Mouse (Mus musculus): ENCODE measurements around the gene Vps33a. TPM values are rescaled to one million over a fixed set of nuclear protein-coding genes. Genes with fewer than 3 reads are reported as not detected.

Gene Vps33a
- polyA plus RNA-seq (2012; rRNA removed), result 23.4 and 27.0 TPM in 2 replicates

DNA sequence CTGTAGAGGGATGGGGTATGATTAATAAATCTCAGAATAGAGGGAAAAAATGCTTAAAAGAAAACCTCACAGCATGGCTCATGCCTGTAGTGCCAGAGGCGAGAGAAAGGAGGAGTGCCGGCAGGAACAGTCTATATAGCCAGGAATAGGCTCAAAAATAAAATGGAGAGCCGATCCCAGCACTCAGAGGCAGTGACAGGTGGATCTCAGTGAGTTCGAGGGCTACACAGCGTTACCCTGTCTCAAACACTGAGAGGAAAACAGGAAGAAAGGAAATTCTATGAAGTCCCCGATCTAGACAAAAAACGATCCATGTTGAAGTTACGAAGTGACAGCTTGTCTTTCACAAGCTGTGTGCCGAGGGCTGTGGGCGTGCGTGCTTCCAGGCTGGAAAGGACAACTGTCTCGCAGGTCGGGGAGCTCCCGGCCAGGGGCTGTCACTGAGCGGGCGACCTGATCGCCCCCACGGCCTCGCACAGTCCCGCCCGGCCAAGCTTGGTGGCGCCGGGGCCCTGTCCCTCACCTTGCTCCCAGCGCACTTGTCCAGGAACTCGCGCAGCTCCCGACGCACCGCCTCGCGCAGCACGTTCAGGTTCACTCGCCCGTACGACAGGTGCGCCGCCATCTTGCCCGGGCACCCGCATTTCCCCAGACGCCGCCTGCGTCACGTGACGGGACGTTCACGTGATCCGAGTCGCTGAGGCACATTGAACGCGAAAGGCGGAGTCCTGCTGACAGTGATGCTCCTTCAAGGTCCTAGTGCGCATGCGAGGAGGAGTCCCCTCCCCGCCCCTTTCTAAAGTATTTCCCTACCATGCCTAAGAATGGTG, at the start of gene Vps33a:
Vps33a (minus strand) TSS at position 682 of the 830 bp plus-strand sequence.

DNA sequence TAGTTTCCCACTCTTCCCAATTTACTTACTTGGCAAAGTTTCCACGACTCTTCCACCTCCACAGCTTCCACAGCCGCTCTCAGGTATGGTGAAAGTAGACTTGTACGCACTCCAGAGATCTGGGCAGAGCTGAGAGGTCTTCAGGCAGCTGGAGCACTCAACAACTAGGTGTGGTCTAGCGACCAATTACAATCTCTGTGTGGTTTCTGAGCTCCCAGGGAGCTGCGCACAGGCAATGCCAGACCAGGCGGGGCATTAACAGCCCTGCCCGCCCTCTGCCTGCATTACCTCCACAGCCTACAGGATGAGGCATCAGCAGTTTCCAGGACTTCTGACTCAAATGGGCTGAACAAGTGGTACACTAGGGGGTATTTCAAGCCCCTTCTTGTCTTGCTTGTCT, 47.6 kb downstream of the Vps33a start, which contains the start of gene Gm49027:
Gm49027 (minus strand) TSS at position 208 of the 400 bp plus-strand sequence.

DNA sequence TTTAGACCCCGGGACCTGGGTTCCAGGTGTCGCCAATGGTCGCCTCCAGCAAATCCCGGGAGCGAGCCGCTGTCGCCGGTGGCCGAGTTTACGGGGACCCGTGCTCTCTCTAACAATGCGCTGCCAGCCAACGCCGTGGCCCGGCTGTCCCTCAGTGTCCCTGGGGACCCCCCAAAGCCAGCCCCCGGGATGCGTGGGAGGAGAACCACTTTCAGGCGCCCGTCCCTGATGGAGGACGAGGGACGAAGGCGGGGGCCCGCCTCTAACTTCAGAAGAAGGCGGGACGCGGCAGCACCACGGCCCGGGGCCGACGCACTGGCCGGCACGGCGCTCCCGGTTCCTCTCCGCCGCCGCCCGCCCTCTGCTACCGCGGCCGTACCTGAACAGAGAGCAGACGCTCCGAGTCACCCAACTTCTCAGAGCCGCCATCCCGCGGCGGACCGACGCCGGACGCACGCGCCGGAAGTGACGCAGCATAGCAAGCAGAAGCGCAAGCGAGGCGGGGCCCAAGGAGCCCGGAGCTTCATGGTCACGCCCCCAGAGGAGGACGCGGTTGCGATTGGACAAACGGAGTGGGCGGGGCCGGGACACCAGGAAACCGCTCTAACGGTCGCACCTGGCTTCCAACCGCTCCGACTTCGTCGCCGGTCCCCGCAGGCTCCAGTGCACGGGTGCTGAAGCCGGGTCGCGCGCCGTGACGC, 49.0 kb downstream of the Vps33a start, which contains the start of gene Diablo:
Diablo (minus strand) TSS at position 485 of the 701 bp plus-strand sequence.

DNA sequence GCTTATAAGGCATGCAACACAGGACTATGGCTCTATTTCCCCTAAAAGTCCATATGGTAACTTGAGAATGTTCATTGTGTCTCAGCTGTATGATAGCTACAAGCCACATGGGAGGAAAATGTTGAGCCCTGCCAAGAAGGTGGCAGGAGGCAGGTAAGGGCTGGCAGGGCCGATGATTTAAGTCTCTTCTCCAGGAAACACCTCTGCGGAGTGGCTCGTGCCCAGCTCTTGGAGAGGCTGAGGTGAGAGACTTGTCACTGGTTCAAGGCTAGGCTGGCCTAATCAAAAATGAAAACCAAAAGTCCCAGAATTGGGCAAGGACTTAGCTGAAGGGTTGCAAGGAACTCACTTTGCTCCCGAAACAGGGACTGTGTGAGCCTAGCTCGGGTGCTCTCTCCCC, 62.7 kb downstream of the Vps33a start, which contains the start of gene B3gnt4:
B3gnt4 (plus strand) TSS at position 301 of the 400 bp plus-strand sequence.

DNA sequence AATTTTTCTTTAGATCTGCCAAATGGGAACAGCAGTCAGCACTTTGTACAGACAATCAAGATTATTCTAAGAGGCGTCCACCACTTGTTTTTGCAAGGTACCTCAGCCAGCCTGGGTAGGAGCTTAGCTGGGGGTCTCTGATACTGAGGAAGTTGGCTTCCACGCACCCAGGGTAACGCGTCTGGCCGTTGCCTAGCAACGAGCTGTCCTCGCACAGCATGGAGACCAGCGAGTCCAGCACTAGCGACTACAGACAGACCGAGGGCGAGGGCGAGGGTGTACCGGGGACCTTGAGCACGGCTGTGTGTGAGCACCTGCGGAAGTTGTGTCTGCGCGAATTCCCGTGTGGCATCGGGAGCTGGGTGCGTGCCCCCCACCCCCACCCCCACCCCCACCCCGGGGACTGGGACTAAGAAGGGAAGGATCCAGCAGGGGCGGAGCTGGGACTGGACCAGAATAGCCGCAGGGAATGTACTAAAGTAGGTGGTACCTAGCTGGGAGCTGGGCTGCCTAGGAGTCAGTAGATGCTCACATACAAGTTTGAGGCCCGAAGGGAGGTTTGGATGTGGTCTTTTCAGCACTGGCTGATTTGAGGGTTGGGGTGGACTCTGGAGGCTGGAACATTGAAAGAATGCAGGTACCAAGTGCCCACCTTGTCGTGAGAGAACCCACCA, 83.6 kb downstream of the Vps33a start, which contains the start of the genes Lrrc43 and Il31:
Lrrc43 (plus strand) TSS at position 194 of the 674 bp plus-strand sequence.
Il31 (minus strand) TSS at position 378 of the 674 bp plus-strand sequence.

Other genes starting within 250 kb of the Vps33a start
- gene Bcl7a, start 229.2 kb downstream of the Vps33a start, polyA plus RNA-seq (2012; rRNA removed), result 52.3 and 57.0 TPM in 2 replicates
- gene Mlxip, start 178.2 kb downstream of the Vps33a start, polyA plus RNA-seq (2012; rRNA removed), result 19.9 and 27.5 TPM in 2 replicates
- 0.04 and 0.05 TPM in 2 replicates for gene Lrrc43, start 83.7 kb downstream of the Vps33a start, polyA plus RNA-seq (2012; rRNA removed)
- not detected in 2 replicates for gene Il31, start 83.5 kb downstream of the Vps33a start, polyA plus RNA-seq (2012; rRNA removed)
- 1.1 and 2.4 TPM in 2 replicates for gene B3gnt4, start 62.6 kb downstream of the Vps33a start, polyA plus RNA-seq (2012; rRNA removed)
- 89.4 and 110 TPM in 2 replicates for gene Diablo, start 48.9 kb downstream of the Vps33a start, polyA plus RNA-seq (2012; rRNA removed)
- 4.1 and 5.3 TPM in 2 replicates for gene Gm49027, start 47.5 kb downstream of the Vps33a start, polyA plus RNA-seq (2012; rRNA removed)
- 56.3 and 90.1 TPM in 2 replicates for gene Clip1, start 111.6 kb upstream of the Vps33a start, polyA plus RNA-seq (2012; rRNA removed)
- gene Zcchc8, start 148.1 kb upstream of the Vps33a start, polyA plus RNA-seq (2012; rRNA removed), result 94.0 and 121 TPM in 2 replicates
- 194 and 240 TPM in 2 replicates for gene Rsrc2, start 176.4 kb upstream of the Vps33a start, polyA plus RNA-seq (2012; rRNA removed)
- 32.3 and 45.0 TPM in 2 replicates for gene Kntc1, start 176.7 kb upstream of the Vps33a start, polyA plus RNA-seq (2012; rRNA removed)